Mouse (Mus musculus): ENCODE results near the gene Ms4a6d.

DNA sequence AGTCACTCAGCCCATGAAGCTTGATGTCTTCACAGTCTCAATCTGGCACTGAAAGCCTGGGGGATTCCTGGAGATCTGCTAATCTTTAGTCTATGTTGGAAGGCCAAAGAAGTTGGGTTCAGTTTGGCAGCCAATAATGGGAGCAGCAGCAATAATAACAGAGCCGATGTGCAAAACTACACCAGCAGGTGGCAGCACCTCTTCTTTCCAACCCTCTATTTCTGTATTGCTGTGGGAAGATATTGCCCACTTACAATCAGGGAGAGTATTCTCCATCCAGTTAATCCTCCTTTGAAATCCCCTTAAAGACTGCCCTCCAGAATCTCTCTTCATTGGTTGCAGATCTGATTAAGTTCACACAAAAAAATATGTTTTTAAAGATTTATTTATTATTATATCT is 3.5 kb upstream of the Ms4a6d start:
- TF ChIP-seq MYOG (IDR thresholded peaks at IDR 0.05; ENCODE audit: control insufficient read depth in 1 of 3, insufficient read depth in 1 of 3, insufficient read length in 2 of 3, low read depth in 2 of 3) (no peak), USF1 (IDR thresholded peaks at IDR 0.05; ENCODE audit: low read depth) (no peak), POLR2A (IDR thresholded peaks at IDR 0.05; ENCODE audit: insufficient read length, low read depth) (no peak), TCF12 (IDR thresholded peaks at IDR 0.05; ENCODE audit: insufficient read depth, poor library complexity, severe bottlenecking) (no peak), REST (IDR thresholded peaks at IDR 0.05; ENCODE audit: insufficient read depth, insufficient read length) (no peak), CEBPB (IDR thresholded peaks at IDR 0.05; ENCODE audit: insufficient read depth, poor library complexity, severe bottlenecking) (no peak), POLR2AphosphoS2 (IDR thresholded peaks at IDR 0.05; ENCODE audit: insufficient read length, low read depth) (no peak), MYOD1 (IDR thresholded peaks at IDR 0.05; ENCODE audit: control insufficient read depth in 1 of 3, insufficient read length in 2 of 3, low read depth in 2 of 3) (no peak), MAX (IDR thresholded peaks at IDR 0.05; ENCODE audit: low read depth) (no peak), E2F4 (IDR thresholded peaks at IDR 0.05; ENCODE audit: insufficient read depth) (no peak), SRF (IDR thresholded peaks at IDR 0.05; ENCODE audit: control insufficient read depth, insufficient read length, low read depth) (no peak)
